Mouse (Mus musculus) ovary, adult 18-20 months (tissue): ENCODE data around the gene Luzp2.
"Not testable (repeated sequence)": the region's sequence is repeated elsewhere in the genome, so short reads cannot be mapped to it uniquely, and the experiment has no call there.

Source experiments
- DNase-seq: peaks from one replicate; pipeline ENCODE4 v3.0.0; 2022; ENCODE audit warnings: low spot score, mixed read lengths

The Luzp2 gene

DNA sequence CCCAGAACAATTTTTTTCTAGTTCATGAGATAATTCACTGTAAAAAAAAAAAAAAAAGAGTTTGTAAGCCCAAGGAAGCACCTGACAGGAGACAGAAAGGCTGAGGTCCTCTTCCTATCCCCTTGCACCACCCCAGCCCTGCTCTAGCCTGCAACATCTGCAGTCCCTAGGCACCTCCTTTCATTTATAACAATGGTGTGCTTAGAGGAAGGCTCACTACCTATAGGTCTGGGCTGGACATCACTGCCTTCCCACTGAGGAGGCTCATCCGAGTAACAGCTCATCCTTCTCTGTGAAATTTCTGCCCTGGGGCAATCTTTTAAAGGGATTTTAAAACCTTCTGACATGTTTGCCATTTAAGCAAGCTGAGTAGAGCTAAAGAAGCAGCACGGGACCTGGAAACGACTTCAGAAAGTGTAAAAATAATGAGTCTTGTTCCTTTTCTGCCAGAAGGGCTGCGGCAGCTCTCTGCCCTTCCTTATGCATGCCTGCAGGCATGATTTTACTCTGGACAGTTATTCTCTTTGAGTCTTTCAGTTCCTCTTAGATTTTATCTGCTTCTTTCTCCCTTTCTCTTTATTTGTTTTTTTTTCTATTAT lies 174.0 kb downstream of the Luzp2 start:
- no peak for DNase-seq

DNA sequence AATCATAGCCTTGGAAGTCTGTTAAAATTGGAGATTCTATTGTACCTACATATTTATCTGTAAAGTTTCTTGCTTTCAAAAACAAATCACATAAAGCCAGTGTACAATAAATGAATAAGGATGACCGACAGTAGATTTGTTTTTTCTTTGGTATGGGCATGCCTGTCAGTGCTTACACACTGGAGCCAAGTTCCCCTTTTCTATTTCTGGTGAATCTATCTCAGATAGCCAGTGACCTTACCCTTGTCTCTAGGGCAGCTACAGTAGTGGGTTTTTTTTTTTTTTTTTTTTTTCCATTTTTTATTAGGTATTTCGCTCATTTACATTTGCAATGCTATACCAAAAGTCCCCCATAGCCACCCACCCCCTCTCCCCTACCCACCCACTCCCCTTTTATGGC lies 298.6 kb downstream of the Luzp2 start:
- DNase-seq, result not testable (repeated sequence)

DNA sequence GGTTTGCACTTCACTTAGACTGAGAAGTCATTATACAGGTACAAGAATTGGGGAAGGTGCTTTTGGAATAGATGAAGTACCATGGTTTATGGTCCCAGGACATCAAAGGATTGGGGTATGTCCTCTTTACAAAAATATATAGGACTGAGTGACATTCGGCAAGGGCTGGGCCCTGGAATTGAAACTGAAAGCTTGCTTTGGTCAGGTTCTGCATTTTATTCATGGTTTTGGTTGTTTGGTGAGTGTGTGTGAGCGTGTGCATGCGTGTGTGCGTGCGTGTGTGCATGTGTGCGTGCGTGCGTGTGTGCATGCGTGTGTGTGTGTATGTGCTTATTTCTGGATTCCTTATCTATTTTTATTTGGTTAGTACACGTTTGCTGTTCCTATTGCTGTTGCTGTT lies 353.6 kb downstream of the Luzp2 start:
- no peak for DNase-seq

DNA sequence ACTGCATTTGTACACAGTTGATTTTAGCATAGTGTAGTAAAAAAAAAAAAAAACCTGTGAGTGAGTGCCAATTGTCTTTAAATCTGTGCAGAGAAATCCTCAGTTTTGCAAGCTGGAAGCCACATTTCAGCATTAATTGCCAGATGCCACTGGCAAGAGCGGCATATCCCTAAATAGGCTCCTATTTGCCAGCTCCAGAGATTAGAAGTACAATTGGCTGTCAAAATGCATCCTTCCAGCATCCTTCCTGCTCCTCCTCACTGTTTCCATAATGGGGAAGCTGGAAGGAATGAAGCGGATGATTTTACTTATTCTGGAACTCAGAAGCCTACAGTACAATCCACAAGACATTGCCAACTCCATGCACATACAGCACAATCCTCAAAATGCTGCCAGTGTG lies 354.2 kb downstream of the Luzp2 start:
- DNase-seq, result no peak

DNA sequence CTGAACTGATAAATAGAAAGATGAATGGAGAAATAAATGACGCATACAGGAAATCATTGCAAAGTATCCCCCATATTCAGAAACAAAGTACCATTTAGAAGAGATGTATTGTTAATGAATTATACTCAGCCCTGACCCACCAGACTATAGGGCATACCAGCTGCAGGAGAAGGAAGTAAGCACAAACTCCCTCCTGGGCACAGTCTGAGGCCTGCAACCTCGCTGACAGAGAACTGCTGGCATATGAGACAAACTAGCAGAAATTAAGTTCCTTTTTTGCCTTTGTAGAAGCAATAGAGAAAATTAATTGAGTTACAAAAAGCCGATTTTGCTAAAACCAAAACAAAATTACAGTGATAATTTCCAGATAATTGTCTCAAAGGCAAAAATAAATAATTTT lies 355.4 kb downstream of the Luzp2 start:
- DNase-seq, result no peak

DNA sequence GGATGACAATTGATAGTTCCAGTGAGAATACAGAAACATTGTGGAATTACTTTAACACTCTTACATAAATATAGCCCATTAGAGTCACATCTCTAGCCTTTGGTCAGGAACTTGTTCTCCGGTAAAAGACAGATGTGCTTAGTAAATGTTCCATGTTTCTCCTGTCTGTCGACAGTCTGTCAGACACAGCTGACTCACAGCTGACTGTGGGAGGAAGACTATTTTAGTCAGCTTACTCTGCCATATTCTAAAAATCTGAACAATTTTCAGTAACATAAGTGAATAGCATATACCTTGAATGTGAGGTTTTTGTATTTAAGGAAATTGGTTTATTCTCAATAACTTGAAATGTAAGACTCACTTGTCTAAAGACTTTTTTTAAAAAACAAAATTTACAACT lies 363.5 kb downstream of the Luzp2 start:
- no peak for DNase-seq

DNA sequence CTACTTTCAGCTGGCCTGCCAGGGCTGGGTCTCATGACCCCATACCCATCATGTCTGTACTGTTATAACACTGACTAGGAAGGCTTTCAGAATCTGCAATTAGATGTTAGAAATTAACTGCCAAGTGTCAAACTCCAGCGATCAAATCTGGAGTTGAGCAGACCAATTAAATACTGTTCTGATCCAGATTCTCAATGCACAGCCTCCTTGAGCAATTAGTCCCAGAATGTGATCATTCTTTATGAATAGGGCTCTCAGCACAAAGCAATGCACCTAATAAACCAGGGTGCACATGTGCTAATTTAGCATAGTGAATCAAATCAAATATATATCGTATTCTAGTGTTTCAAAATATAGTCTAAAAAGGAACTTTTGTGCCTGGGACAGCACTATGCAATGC lies 387.7 kb downstream of the Luzp2 start:
- DNase-seq, result no peak

DNA sequence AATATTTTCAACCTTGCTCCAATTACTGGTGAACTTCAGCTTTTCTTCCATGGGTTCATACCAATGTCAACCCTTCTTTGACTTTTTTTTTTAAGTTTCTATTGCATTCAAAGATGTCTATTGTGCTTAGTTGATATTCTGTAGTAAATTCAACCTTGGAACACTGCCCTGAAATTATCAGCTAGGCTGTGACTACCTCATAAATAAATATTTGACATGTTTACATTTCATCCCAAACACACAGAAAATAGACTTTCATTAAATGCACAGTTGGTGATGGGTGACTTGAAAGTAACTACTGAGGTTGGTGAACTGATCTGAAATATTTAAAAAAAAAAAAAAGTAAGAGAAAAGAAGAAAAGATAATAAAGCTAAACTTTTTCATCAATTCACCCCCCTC lies 394.1 kb downstream of the Luzp2 start:
- no peak for DNase-seq
